Mouse (Mus musculus) heart, adult 2 months (tissue): Measurements from ENCODE around the gene E130114P18Rik. TPM values are rescaled to one million over a fixed set of nuclear protein-coding genes. Genes with fewer than 3 reads are reported as not detected.

Experiments
- DNase-seq, 2 experiments: peaks; one replicate each; pipeline ENCODE4 v3.0.0; 2021
- H3K27ac ChIP-seq: fragments of 200-600 bp; 2 replicates; pipeline ENCODE4 v1.8.1; 2022
- H3K27me3 ChIP-seq: fragments of 200-500 bp; 2 replicates; pipeline ENCODE4 v1.6.1; 2012; ENCODE audit warnings: mild to moderate bottlenecking, low read length, inconsistent platforms, mixed read lengths; ENCODE audit not compliant: control insufficient read depth, insufficient read depth
- H3K36me3 ChIP-seq: fragments of 200-500 bp; 2 replicates; pipeline ENCODE4 v1.6.1; 2012; ENCODE audit warnings: low read length, inconsistent platforms; ENCODE audit not compliant: control insufficient read depth, insufficient read depth
- H3K4me1 ChIP-seq: fragments of 200-500 bp; 2 replicates; pipeline ENCODE4 v1.6.1; 2011; ENCODE audit warnings: low read length; ENCODE audit not compliant: control insufficient read depth, insufficient read depth
- H3K4me3 ChIP-seq: fragments of 200-600 bp; 2 replicates; pipeline ENCODE4 v1.8.1; 2022
- H3K79me2 ChIP-seq: fragments of 200-500 bp; replicated peaks from 2 replicates; pipeline ENCODE4 v1.6.1; 2012; ENCODE audit warnings: mild to moderate bottlenecking, inconsistent platforms, low read length, moderate library complexity, mixed read lengths; ENCODE audit not compliant: control insufficient read depth, insufficient read depth
- H3K9ac ChIP-seq: fragments of 200-500 bp; 2 replicates; pipeline ENCODE4 v1.6.1; 2012; ENCODE audit warnings: low read depth, mild to moderate bottlenecking, control low read depth, inconsistent platforms, low read length, mixed read lengths
- CTCF ChIP-seq: fragments of 200-600 bp; IDR thresholded peaks from 2 replicates; pipeline ENCODE4 v1.8.1; 2022; ENCODE audit warnings: antibody characterized with exemption, mild to moderate bottlenecking, moderate library complexity
- EP300 ChIP-seq: fragments of 200-500 bp; IDR thresholded peaks from 2 replicates; pipeline ENCODE4 v1.6.1; 2011; ENCODE audit warnings: low read depth, low read length, control low read depth; ENCODE audit not compliant: insufficient read depth
- POLR2A ChIP-seq: fragments of 200-500 bp; IDR thresholded peaks from 2 replicates; pipeline ENCODE4 v1.6.1; 2011; ENCODE audit warnings: mild to moderate bottlenecking, low read depth, low read length, control low read depth; ENCODE audit not compliant: insufficient read depth
- WGBS: fragments of 180-500 bp; shearing (Covaris S2); methylation state at CpG from one replicate; pipeline ENCODE4 v1.1.7; 2018; 5-methylcytosine and 5-hydroxymethylcytosine counted together
- intact Hi-C: fragments of 180-260 bp; cut with DNase I; formaldehyde crosslinking; loops from one replicate; pipeline ENCODE4 v1.15.1; 2025
- polyA plus RNA-seq: library from polyadenylated mRNA; depleted of rRNA; stranded (reverse); fragments of >200 nt; gene quantifications from 2 replicates; pipeline ENCODE4 v1.2.3, GENCODE M21; 2012
- total RNA-seq, 2 experiments: library from RNA; stranded (reverse); gene quantifications; 2 replicates each; pipeline ENCODE4 v1.2.3; 2021

Gene E130114P18Rik
- total and polyA plus RNA-seq, 3 experiments = not detected

DNA sequence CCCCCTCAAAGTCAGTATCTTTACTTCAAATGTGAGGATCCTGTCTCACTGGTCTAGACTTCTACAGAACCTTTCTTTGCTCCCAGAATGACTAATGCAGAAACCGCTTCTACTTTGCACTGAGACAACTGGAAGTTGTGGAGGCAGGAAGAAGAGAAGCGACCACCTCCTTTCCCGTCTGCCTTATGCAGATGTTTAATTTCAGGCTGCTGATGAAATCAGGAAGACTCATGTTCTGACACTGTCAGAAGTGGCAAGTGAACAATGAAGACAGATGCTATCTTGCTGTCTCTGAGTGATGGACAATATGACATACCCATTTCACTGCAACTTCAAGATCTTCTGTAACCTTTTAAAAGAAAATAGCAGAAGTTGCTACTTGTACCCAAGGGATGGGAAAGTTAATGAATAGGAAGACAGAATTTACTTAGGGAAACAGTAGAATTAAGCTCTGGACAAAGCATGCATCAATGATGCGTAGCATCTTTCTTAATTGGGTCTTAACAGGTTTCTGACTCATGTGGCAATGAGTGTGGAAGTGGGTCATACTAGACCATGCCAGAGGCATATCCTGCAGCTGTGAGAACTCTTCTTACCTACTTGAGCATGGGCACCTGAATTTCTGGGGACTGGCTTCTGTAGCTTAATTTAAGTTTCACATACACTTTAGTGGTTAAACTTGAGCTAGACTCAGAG, 43.8 kb upstream of the E130114P18Rik start:
- H3K9ac ChIP-seq = no peak overlapping the region
- WGBS = 49% methylated on average over 4 of the region's 4 CpGs
- DNase-seq = no peak
- peaks cover 39% of the 10 kb centered on the region for H3K4me1 ChIP-seq
- peak overlapping the region; percentile 31; the same call in 1 of the 2 replicates for H3K27ac ChIP-seq
- intact Hi-C loops = no loop called here
- TF ChIP-seq EP300 (no peak), POLR2A (no peak), CTCF (no peak)
- H3K27me3 ChIP-seq = no peaks in the 10 kb centered on the region
- peaks cover 4% of the 10 kb centered on the region; the same call in 1 of the 2 replicates for H3K79me2 ChIP-seq
- peaks cover 62% of the 10 kb centered on the region for H3K36me3 ChIP-seq
- no peak overlapping the region for H3K4me3 ChIP-seq

DNA sequence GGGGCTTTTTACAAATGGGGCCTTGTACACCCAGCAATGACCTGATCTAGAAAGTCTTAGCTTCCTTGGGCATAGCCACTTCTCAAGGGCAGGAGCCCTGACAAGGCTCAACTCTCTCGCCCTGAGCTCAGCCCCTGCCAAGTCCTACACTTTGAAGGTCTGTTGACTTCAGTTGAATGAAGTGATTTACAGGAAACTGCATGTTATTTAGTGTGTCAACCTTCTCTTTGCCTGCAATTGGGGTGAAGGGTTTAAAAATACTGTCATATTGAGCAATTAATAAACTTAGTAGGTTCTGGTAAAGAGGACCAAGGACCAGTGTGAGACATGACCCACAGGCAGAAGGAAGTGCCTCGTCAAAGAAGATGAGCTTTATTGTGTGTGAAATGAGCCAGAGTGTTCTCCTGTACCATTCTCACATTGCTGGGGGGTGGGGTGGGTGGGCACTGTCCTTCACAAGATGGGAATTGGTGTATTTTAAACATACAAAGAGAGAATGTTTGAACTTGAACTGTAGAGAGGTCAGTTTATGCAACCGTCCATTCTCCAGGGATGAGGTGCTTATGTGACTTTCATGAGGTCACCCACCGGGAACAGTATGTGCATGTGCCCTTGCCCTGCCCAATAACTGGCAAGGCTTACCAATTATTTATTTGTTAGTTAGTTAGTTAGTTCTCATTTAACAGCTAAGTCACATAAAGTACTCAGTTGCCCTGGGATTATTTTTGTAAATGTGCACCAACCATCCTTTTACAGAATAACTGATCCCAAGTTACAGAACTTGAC, 42.8 kb upstream of the E130114P18Rik start:
- Histone ChIP-seq H3K79me2 (peaks cover 4% of the 10 kb centered on the region; the same call in 1 of the 2 replicates), H3K27me3 (no peaks in the 10 kb centered on the region), H3K4me1 (peaks cover 37% of the 10 kb centered on the region), H3K4me3 (no peak overlapping the region), H3K9ac (no peak overlapping the region), H3K36me3 (peaks cover 65% of the 10 kb centered on the region), H3K27ac (peak overlapping the region; percentile 24)
- intact Hi-C loops = no loop called here
- no peak for DNase-seq
- TF ChIP-seq CTCF = no peak
- TF ChIP-seq EP300 = no peak
- no peak for TF ChIP-seq POLR2A
- WGBS = 52% methylated on average over 4 of the region's 4 CpGs

- intact Hi-C loops = loop anchor here (5.0 kb wide), 1 partner anchor 42 kb away; the partner anchor contains the start of gene E130114P18Rik
- WGBS = 82% methylated on average over 8 of the region's 8 CpGs
- Histone ChIP-seq H3K4me3 (no peak overlapping the region), H3K4me1 (peaks cover 36% of the 10 kb centered on the region), H3K36me3 (peaks cover 61% of the 10 kb centered on the region), H3K27ac (peak overlapping the region; percentile 59), H3K79me2 (peaks cover 4% of the 10 kb centered on the region; the same call in 1 of the 2 replicates), H3K9ac (no peak overlapping the region), H3K27me3 (no peaks in the 10 kb centered on the region)
- no peak for TF ChIP-seq EP300
- TF ChIP-seq POLR2A = no peak
- TF ChIP-seq CTCF = no peak
- no peak for DNase-seq
Measured at GRCm38 (mm10) chr4:97819101-97819500, 41.2 kb upstream of the E130114P18Rik start.

DNA sequence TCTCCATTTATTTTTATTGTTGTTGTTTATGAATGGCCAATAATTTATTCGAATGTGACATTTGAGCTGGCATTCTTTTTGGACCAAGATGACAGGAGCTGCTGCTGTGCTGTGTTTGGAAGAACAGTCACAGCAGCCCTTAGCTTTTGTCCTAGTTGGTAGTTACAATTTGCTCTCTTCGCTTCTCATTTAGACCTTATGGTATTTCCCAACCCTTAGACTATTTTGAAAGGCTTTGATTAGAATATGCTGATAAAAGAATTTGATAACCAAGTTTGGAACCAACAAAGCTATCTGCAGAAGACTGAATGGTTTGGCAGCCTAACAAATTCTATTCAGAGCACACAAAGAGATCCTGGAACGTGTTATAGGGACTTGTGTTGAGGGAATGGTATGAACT, 40.6 kb upstream of the E130114P18Rik start:
- Histone ChIP-seq H3K36me3 (peaks cover 57% of the 10 kb centered on the region), H3K27ac (peak overlapping the region; percentile 59), H3K9ac (no peak overlapping the region), H3K4me3 (no peak overlapping the region), H3K27me3 (no peaks in the 10 kb centered on the region), H3K79me2 (peaks cover 4% of the 10 kb centered on the region; the same call in 1 of the 2 replicates), H3K4me1 (peaks cover 32% of the 10 kb centered on the region)
- intact Hi-C loops = loop anchor here (5.0 kb wide), 1 partner anchor 41 kb away; the partner anchor contains the start of gene E130114P18Rik
- DNase-seq = no peak
- TF ChIP-seq EP300 (no peak), POLR2A (no peak), CTCF (no peak)
- WGBS = 26% methylated on average over 3 of the region's 3 CpGs

- Histone ChIP-seq H3K27ac (peak overlapping the region; percentile 59), H3K4me3 (no peak overlapping the region), H3K27me3 (no peaks in the 10 kb centered on the region), H3K79me2 (peaks cover 4% of the 10 kb centered on the region; the same call in 1 of the 2 replicates), H3K9ac (no peak overlapping the region), H3K4me1 (peaks cover 29% of the 10 kb centered on the region), H3K36me3 (peaks cover 58% of the 10 kb centered on the region)
- intact Hi-C loops = loop anchor here (5.0 kb wide), 1 partner anchor 40 kb away; the partner anchor contains the start of gene E130114P18Rik
- 39% methylated on average over 1 of the region's 1 CpGs for WGBS
- no peak for TF ChIP-seq CTCF
- TF ChIP-seq POLR2A = no peak
- no peak for TF ChIP-seq EP300
- no peak for DNase-seq
Measured at GRCm38 (mm10) chr4:97817741-97818140, 39.9 kb upstream of the E130114P18Rik start.
